Mouse (Mus musculus) intestine, embryonic 14.5 days (tissue): Measurements from ENCODE around the gene Zfp981. TPM values are rescaled to one million over a fixed set of nuclear protein-coding genes. Genes with fewer than 3 reads are reported as not detected.
"Not testable (repeated sequence)": the region's sequence is repeated elsewhere in the genome, so short reads cannot be mapped to it uniquely, and the experiment has no call there.

Source experiments
- ATAC-seq: fragments of 200-750 bp; cut with Nextera tagmentation; replicated peaks from 2 replicates; pipeline ENCODE4 v1.8.0; 2017; ENCODE audit warnings: low read depth, moderate number of reproducible peaks, moderate TSS enrichment, moderate library complexity; ENCODE audit not compliant: low FRiP score, low TSS enrichment
- DNase-seq: peaks from one replicate; pipeline ENCODE4 v3.0.0-alpha.2; 2018; ENCODE audit warnings: low spot score
- H3K27ac ChIP-seq: fragments of 300-500 bp; sonication (generic); 2 replicates; pipeline ENCODE4 v1.5.1; 2014; ENCODE audit warnings: low read depth, mild to moderate bottlenecking, control low read depth
- H3K27me3 ChIP-seq: fragments of 300-500 bp; sonication (generic); replicated peaks from 2 replicates; pipeline ENCODE4 v1.6.1; 2014; ENCODE audit warnings: low read length, control low read depth; ENCODE audit not compliant: control insufficient read depth, insufficient read depth
- H3K36me3 ChIP-seq: fragments of 300-500 bp; sonication (generic); 2 replicates; pipeline ENCODE4 v1.6.1; 2014; ENCODE audit warnings: low read length, control low read depth; ENCODE audit not compliant: control insufficient read depth, insufficient read depth
- H3K4me1 ChIP-seq: fragments of 300-500 bp; sonication (generic); replicated peaks from 2 replicates; pipeline ENCODE4 v1.6.1; 2014; ENCODE audit warnings: low read length, control low read depth, mixed read lengths; ENCODE audit not compliant: control insufficient read depth, insufficient read depth
- H3K4me2 ChIP-seq: fragments of 300-500 bp; sonication (generic); 2 replicates; pipeline ENCODE4 v1.6.1; 2014; ENCODE audit warnings: low read length
- H3K4me3 ChIP-seq: fragments of 300-500 bp; sonication (generic); 2 replicates; pipeline ENCODE4 v1.5.1; 2014; ENCODE audit warnings: low read depth, low read length, control low read depth, mixed read lengths
- H3K9ac ChIP-seq: fragments of 300-500 bp; sonication (generic); 2 replicates; pipeline ENCODE4 v1.6.1; 2014; ENCODE audit warnings: mild to moderate bottlenecking, low read length
- H3K9me3 ChIP-seq: fragments of 300-500 bp; sonication (generic); 2 replicates; pipeline ENCODE4 v1.6.1; 2016; ENCODE audit warnings: low read length, control low read depth; ENCODE audit not compliant: control insufficient read depth
- WGBS: fragments of 180-500 bp; shearing (Covaris S2); extraction: QIAGEN DNeasy Blood & Tissue Kit; methylation state at CpG from one replicate; pipeline ENCODE4 v1.1.7; 2014; 5-methylcytosine and 5-hydroxymethylcytosine counted together
- polyA plus RNA-seq: library from polyadenylated mRNA; unstranded; fragments of >200 nt; fragmentation: Nextera tagmentation; extraction: Ambion mirVana; gene quantifications from 2 replicates; pipeline ENCODE4 v1.2.1, GENCODE M21; 2014

Zfp981 gene
- 0.11 TPM in 1 of 2 replicates, not detected in the other for polyA plus RNA-seq

- not testable (repeated sequence) for H3K27me3 ChIP-seq, ATAC-seq, H3K36me3 ChIP-seq, H3K9ac ChIP-seq, H3K27ac ChIP-seq, H3K4me2 ChIP-seq, H3K4me1 ChIP-seq, DNase-seq, H3K4me3 ChIP-seq
- WGBS: 86% methylated on average over 4 of the region's 4 CpGs
- peaks cover 15% of the 10 kb centered on the region for H3K9me3 ChIP-seq
Measured at GRCm38 (mm10) chr4:146501727-146502126, at the start of gene Zfp981. Zfp981 (plus strand) TSS chr4:146502027.

- not testable (repeated sequence) for H3K4me3 ChIP-seq, H3K36me3 ChIP-seq, H3K9ac ChIP-seq, H3K4me2 ChIP-seq, ATAC-seq, H3K27ac ChIP-seq, DNase-seq, H3K4me1 ChIP-seq, H3K27me3 ChIP-seq
- H3K9me3 ChIP-seq: peaks cover 45% of the 10 kb centered on the region
- 89% methylated on average over 2 of the region's 2 CpGs for WGBS
Measured at GRCm38 (mm10) chr4:146452576-146452975, 49.3 kb upstream of the Zfp981 start.

- not testable (repeated sequence) for H3K9ac ChIP-seq, DNase-seq, ATAC-seq, H3K4me3 ChIP-seq, H3K27ac ChIP-seq, H3K36me3 ChIP-seq, H3K4me1 ChIP-seq, H3K27me3 ChIP-seq, H3K4me2 ChIP-seq
- peaks cover 48% of the 10 kb centered on the region for H3K9me3 ChIP-seq
- WGBS: 63% methylated on average over 1 of the region's 1 CpGs
Measured at GRCm38 (mm10) chr4:146454170-146454569, 47.7 kb upstream of the Zfp981 start.

GRCm38 (mm10) chr4:146454896-146455295 lies 46.9 kb upstream of the Zfp981 start:
- DNase-seq (peak; percentile 46), ATAC-seq (no peak)
- Histone ChIP-seq H3K4me3 (no peak overlapping the region), H3K36me3 (no peaks in the 10 kb centered on the region), H3K4me2 (no peak overlapping the region), H3K9ac (no peak overlapping the region), H3K27ac (no peak overlapping the region), H3K4me1 (no peaks in the 10 kb centered on the region), H3K9me3 (peaks cover 50% of the 10 kb centered on the region), H3K27me3 (no peaks in the 10 kb centered on the region)
- 53% methylated on average over 2 of the region's 2 CpGs for WGBS

- Histone ChIP-seq H3K9ac (no peak overlapping the region), H3K4me1 (no peaks in the 10 kb centered on the region), H3K27me3 (no peaks in the 10 kb centered on the region), H3K4me3 (no peak overlapping the region), H3K27ac (no peak overlapping the region), H3K4me2 (no peak overlapping the region), H3K9me3 (peaks cover 52% of the 10 kb centered on the region), H3K36me3 (no peaks in the 10 kb centered on the region)
- peak; percentile 51 for DNase-seq
- ATAC-seq: peak; percentile 42
- 96% methylated on average over 7 of the region's 7 CpGs for WGBS
Measured at GRCm38 (mm10) chr4:146455321-146455721, 46.5 kb upstream of the Zfp981 start.

- H3K27ac ChIP-seq: no peak overlapping the region
- peak; percentile 43 for DNase-seq
- no peaks in the 10 kb centered on the region for H3K27me3 ChIP-seq
- ATAC-seq: no peak
- H3K4me2 ChIP-seq: no peak overlapping the region
- H3K9me3 ChIP-seq: peaks cover 56% of the 10 kb centered on the region
- no peak overlapping the region for H3K4me3 ChIP-seq
- H3K9ac ChIP-seq: no peak overlapping the region
- no peaks in the 10 kb centered on the region for H3K36me3 ChIP-seq
- no peaks in the 10 kb centered on the region for H3K4me1 ChIP-seq
- WGBS: 72% methylated on average over 4 of the region's 4 CpGs
Measured at GRCm38 (mm10) chr4:146456061-146456726, 45.6 kb upstream of the Zfp981 start.

GRCm38 (mm10) chr4:146457126-146457525 lies 44.7 kb upstream of the Zfp981 start:
- H3K4me3 ChIP-seq: no peak overlapping the region
- no peaks in the 10 kb centered on the region for H3K4me1 ChIP-seq
- no peak overlapping the region for H3K27ac ChIP-seq
- DNase-seq (no peak), ATAC-seq (no peak)
- WGBS: 65% methylated on average over 2 of the region's 2 CpGs
- H3K4me2 ChIP-seq: no peak overlapping the region
- peaks cover 57% of the 10 kb centered on the region for H3K9me3 ChIP-seq
- no peaks in the 10 kb centered on the region for H3K27me3 ChIP-seq
- H3K36me3 ChIP-seq: no peaks in the 10 kb centered on the region
- no peak overlapping the region for H3K9ac ChIP-seq

- H3K36me3 ChIP-seq: no peaks in the 10 kb centered on the region
- WGBS: 68% methylated on average over 1 of the region's 1 CpGs
- H3K27me3 ChIP-seq: no peaks in the 10 kb centered on the region
- no peak overlapping the region for H3K4me2 ChIP-seq
- no peaks in the 10 kb centered on the region for H3K4me1 ChIP-seq
- no peak for DNase-seq
- ATAC-seq: no peak
- no peak overlapping the region for H3K4me3 ChIP-seq
- no peak overlapping the region for H3K27ac ChIP-seq
- no peak overlapping the region for H3K9ac ChIP-seq
- H3K9me3 ChIP-seq: peaks cover 54% of the 10 kb centered on the region
Measured at GRCm38 (mm10) chr4:146457720-146458119, 44.1 kb upstream of the Zfp981 start.

- not testable (repeated sequence) for H3K4me3 ChIP-seq, H3K27ac ChIP-seq, ATAC-seq, H3K9ac ChIP-seq, H3K36me3 ChIP-seq, H3K4me1 ChIP-seq, H3K27me3 ChIP-seq, H3K4me2 ChIP-seq, DNase-seq
- WGBS: 76% methylated on average over 5 of the region's 5 CpGs
- peaks cover 51% of the 10 kb centered on the region for H3K9me3 ChIP-seq
Measured at GRCm38 (mm10) chr4:146459822-146460221, 42.0 kb upstream of the Zfp981 start.
